Mouse (Mus musculus): ENCODE results near the gene Atrip.

The Atrip gene

GRCm38 (mm10) chr9:109058006-109058765, 15.7 kb downstream of the Atrip start:
- DNase-seq (ENCODE audit: low spot score in 2 of 2): no peak

- DNase-seq (ENCODE audit: low spot score in 2 of 2): no peak
Measured at GRCm38 (mm10) chr9:109057543-109057942, 16.4 kb downstream of the Atrip start.

DNA sequence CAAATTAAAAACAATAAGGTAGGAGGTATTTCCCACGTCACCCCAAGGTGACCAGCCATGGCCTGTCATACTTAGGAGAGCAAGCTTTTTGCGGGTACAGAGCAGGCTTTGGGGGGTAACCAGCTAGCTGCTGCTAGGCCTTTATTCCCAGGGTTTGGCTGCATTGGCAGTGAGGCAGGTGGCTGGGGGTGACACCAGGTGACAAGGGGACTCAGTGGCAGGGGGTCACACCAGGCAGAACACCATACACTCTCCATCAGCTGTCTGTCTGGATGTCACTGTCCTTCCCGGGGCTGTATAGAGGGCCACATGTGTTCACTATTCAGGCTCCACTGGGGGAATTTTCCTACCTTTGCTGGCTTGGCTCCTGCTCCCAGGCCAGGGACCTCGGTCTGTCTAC, 17.0 kb downstream of the Atrip start:
- DNase-seq (ENCODE audit: low spot score in 2 of 2): no peak

DNA sequence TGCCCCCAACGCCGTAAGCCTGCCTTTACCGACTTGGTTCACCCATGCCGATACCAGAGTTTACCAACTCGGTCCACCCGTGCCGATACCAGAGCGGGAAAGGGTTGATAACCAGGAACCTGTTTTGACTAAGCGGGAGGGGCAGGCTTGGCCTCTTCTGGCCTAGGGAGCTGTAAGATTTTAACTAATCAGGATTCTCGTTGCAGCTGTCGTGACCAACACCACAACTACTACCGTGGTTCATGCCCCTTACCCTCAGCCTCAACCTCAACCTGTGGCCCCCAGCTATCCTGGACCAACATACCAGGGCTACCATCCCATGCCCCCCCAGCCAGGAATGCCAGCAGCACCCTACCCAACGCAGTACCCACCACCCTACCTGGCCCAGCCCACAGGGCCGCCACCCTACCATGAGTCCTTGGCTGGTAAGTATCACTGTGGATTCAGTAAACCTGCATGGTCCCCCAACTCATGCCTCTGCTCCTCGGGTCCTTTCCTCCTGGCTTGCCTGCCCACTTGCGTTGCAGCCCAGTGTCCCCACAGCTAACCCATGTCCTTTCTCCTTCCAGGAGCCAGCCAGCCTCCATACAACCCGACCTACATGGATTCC, 17.7 kb downstream of the Atrip start:
- no peak for DNase-seq (ENCODE audit: low spot score in 2 of 2)

GRCm38 (mm10) chr9:109055271-109056030, 18.5 kb downstream of the Atrip start:
- peak in 1 of 2 experiments; percentile 29 for DNase-seq (ENCODE audit: low spot score in 2 of 2)

- peak; percentile 74 to 81 for DNase-seq (ENCODE audit: low spot score in 2 of 2)
Measured at GRCm38 (mm10) chr9:109054712-109055111, 19.2 kb downstream of the Atrip start.

GRCm38 (mm10) chr9:109053851-109054250, 20.1 kb downstream of the Atrip start:
- no peak for DNase-seq (ENCODE audit: low spot score in 2 of 2)

DNA sequence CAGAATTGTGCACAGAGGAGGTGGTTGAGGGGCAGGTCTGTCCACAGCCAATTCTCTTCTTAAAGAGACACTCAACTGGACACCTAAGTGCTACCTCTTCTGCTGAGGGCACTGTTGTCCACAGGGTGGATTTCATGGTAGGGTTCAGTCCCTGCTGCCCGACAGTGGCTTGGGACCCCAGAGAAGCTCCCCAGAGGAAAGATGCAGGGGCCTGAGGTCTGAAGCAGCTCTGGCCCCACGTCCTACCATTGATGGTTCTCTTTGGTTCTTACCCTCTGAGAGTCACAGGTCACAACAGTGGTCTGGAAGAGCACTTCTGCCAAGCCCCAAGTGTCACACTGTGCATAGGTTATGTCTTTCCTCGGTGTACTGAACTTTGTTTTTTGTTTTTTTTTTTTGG, 20.6 kb downstream of the Atrip start:
- DNase-seq (ENCODE audit: low spot score in 2 of 2): no peak

DNA sequence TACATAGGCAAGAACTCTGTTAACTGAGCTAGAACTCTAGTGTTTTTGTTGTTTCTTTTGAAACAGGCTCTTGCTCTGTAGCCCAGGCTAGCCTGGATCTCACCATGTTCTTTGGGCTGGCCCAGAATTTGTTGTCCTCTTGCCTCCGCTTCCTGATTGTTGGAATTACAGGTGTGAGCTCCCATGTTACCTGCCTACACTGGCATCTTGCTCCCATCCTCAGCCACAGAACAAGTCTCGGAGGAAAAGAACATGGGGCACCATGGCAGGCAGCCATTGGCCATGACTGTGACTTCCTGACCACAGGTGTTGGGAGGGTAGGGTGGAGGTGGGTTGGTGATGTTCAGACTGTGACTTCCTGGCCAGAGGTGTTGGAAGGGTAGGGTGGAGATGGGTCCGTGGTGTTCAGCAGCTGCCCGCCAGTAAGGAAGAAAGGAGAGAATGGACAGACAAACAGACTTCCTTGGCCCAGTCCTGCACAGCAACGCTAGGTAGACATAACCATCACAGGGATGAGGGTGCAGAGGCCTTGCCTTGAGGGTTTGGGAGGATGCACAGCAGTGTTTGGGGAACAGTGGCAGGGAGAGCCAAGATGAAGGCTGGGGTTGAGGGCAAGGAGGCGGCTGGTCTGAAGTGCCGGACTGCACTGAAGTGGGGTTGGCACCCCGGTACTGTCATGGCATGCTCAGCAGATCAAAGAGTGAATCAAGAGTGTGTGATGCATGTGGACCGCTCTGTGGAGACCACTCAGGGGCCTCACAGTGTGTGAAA, 21.2 kb downstream of the Atrip start:
- DNase-seq (ENCODE audit: low spot score in 2 of 2): no peak

DNA sequence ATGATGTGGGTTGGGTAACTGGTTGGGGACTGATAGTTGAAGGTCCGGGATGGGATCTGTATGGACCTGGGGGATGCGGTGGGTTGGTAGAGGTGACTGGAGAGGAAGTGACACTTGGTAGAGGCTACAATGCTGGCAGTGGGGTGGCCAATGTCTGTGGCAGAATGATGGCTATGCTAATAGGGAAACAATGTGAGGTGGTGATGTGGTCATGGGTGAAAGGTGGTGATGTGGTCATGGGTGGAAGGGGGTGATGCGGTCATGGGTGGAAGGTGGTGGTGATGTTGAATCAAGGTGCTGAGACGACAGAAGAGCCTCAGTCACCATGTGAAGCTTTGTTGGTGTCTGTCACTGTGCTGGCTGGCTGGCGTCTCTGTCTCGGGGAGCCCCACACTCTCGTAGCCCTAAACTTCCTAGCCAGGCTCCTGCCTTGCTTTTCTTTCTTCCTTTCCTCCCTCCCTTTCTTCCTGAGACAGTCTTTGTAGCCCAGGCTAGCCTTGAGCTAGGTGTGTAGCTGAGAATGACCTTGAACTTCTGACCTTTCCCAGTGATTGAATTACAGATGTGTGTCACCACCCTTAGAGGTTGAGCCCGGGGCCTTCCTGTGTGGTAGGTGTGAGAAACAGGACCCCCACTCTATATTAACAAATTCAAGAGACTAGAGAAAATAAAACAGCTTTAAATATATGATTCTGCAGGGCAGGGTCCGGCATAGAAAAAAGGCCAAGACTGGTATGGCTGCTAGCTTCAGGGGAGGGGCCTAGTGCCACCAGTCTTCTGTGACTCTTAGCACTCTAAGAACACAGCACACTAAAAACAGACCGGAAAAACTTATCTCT, 22.1 kb downstream of the Atrip start:
- DNase-seq (ENCODE audit: low spot score in 2 of 2): no peak

GRCm38 (mm10) chr9:109051011-109051501, 22.9 kb downstream of the Atrip start:
- no peak for DNase-seq (ENCODE audit: low spot score in 2 of 2)

DNA sequence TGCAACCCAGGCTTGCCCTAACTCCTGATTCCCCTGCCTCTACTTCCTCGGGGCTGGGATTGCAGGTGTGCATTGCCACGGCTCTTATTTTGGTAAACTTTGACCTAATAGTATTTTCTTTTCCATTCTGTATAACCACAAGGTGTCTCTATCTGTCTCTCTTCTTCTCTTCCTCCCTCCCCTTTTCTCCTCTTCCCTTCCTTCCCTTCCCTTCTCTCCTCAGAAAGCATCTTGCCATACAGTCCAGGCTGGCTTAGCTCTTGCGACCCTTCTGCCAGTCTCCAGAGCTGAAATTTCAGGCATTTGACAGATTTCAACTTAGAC, 23.3 kb downstream of the Atrip start:
- no peak for DNase-seq (ENCODE audit: low spot score in 2 of 2)

- no peak for DNase-seq (ENCODE audit: low spot score in 2 of 2)
Measured at GRCm38 (mm10) chr9:109049996-109050673, 23.8 kb downstream of the Atrip start.

GRCm38 (mm10) chr9:109049316-109049715, 24.6 kb downstream of the Atrip start:
- DNase-seq (ENCODE audit: low spot score in 2 of 2): no peak

- DNase-seq (ENCODE audit: low spot score in 2 of 2): peak in 1 of 2 experiments; percentile 44
Measured at GRCm38 (mm10) chr9:109046306-109046705, 27.6 kb downstream of the Atrip start.

- DNase-seq (ENCODE audit: low spot score in 2 of 2): no peak
Measured at GRCm38 (mm10) chr9:109041351-109041750, 32.6 kb downstream of the Atrip start.

DNA sequence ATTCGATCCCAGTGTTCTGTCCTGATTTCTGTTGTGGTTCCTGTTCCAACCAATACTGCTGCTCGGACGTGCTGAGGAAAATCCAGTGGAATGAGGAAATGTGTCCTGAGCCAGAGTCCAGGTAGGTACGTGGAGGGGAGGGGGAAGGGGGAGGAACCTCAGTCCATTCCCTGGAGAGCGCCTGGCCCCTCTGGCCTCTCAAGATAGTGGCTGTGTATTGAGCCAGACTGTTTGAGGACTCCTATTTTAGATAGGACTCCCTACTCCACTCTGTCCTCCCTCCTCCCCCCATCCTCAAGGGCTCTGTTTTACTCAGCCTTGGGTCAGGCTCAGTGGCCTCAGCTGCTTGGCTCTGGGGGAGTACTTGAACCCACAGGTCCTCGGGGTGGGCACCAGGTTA, 33.0 kb downstream of the Atrip start:
- DNase-seq (ENCODE audit: low spot score in 2 of 2): no peak

GRCm38 (mm10) chr9:109040216-109040615, 33.7 kb downstream of the Atrip start:
- DNase-seq (ENCODE audit: low spot score in 2 of 2): no peak

GRCm38 (mm10) chr9:109039681-109040080, 34.2 kb downstream of the Atrip start:
- DNase-seq (ENCODE audit: low spot score in 2 of 2): no peak

DNA sequence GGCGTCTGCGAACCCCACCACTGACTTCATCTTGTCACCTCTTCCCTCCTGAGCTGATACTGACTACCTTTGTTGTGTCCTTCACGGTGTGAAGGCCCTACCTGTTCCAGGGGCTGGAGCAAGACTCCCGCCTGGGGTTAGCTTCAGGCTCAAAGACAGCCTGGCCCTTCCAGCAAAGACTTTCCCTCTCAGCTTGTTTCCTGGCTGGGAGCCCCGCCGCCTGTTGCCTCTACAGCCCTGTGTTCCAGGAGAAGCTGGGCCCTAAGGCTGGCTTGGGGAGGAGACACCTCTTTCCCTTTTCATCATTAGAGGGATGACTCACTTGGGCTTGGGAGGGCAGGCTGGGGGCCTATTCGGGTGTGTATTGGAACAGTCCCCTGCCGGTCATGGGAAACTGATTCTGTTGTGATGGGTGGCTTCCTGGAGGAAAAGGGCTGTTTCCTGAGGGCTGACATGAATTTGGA, 35.0 kb downstream of the Atrip start:
- no peak for DNase-seq (ENCODE audit: low spot score in 2 of 2)

All from right cerebral cortex, adult 2 months (tissue).